Mouse (Mus musculus) kidney, postnatal 0 days (tissue): Measurements from ENCODE around the gene Glg1. TPM values are rescaled to one million over a fixed set of nuclear protein-coding genes. Genes with fewer than 3 reads are reported as not detected.
A peak's percentile ranks its signal among the peaks of the same experiment; 100 is the strongest.
"Not testable (repeated sequence)": the region's sequence is repeated elsewhere in the genome, so short reads cannot be mapped to it uniquely, and the experiment has no call there.

Source experiments
- ATAC-seq: fragments of 200-750 bp; cut with Nextera tagmentation; replicated peaks from 2 replicates; pipeline ENCODE4 v1.8.0; 2017; ENCODE audit warnings: low read depth, moderate number of reproducible peaks, moderate TSS enrichment, moderate library complexity; ENCODE audit not compliant: low FRiP score
- DNase-seq: peaks from one replicate; pipeline ENCODE4 v3.0.0-alpha.2; 2016; ENCODE audit warnings: low spot score
- H3K27ac ChIP-seq: fragments of 300-500 bp; sonication (generic); 2 replicates; pipeline ENCODE4 v1.5.1; 2014; ENCODE audit warnings: mild to moderate bottlenecking
- H3K27me3 ChIP-seq: fragments of 300-500 bp; sonication (generic); 2 replicates; pipeline ENCODE4 v1.6.1; 2014; ENCODE audit warnings: low read length, mixed read lengths; ENCODE audit not compliant: insufficient read depth
- H3K36me3 ChIP-seq: fragments of 300-500 bp; sonication (generic); 2 replicates; pipeline ENCODE4 v1.6.1; 2014; ENCODE audit warnings: low read length, mixed read lengths; ENCODE audit not compliant: insufficient read depth
- H3K4me1 ChIP-seq: fragments of 300-500 bp; sonication (generic); replicated peaks from 2 replicates; pipeline ENCODE4 v1.6.1; 2014; ENCODE audit warnings: antibody characterized with exemption, low read length, mixed read lengths; ENCODE audit not compliant: insufficient read depth
- H3K4me2 ChIP-seq: fragments of 300-500 bp; sonication (generic); 2 replicates; pipeline ENCODE4 v1.6.1; 2014; ENCODE audit warnings: mild to moderate bottlenecking, low read length, moderate library complexity, mixed read lengths
- H3K4me3 ChIP-seq: fragments of 300-500 bp; sonication (generic); replicated peaks from 2 replicates; pipeline ENCODE4 v1.5.1; 2014; ENCODE audit warnings: low read depth, low read length
- H3K9ac ChIP-seq: fragments of 300-500 bp; sonication (generic); 2 replicates; pipeline ENCODE4 v1.6.1; 2014; ENCODE audit warnings: low read depth, low read length
- H3K9me3 ChIP-seq: fragments of 300-500 bp; sonication (generic); replicated peaks from 2 replicates; pipeline ENCODE4 v1.6.1; 2016; ENCODE audit warnings: low read length, inconsistent platforms, mixed read lengths
- CTCF ChIP-seq: IDR thresholded peaks from 2 replicates; pipeline ENCODE4 v1.5.1; 2016; ENCODE audit warnings: antibody characterized with exemption, low read depth, mild to moderate bottlenecking, moderate library complexity
- WGBS: fragments of 180-500 bp; shearing (Covaris S2); extraction: QIAGEN DNeasy Blood & Tissue Kit; methylation state at CpG from one replicate; pipeline ENCODE4 v1.1.7; 2014; 5-methylcytosine and 5-hydroxymethylcytosine counted together
- polyA plus RNA-seq: library from polyadenylated mRNA; unstranded; fragments of >200 nt; fragmentation: Nextera tagmentation; extraction: Ambion mirVana; gene quantifications from 2 replicates; pipeline ENCODE4 v1.2.1, GENCODE M21; 2015

The Glg1 gene
- 63.0 and 66.1 TPM in 2 replicates for polyA plus RNA-seq

GRCm38 (mm10) chr8:111258631-111259407, at the start of gene Glg1:
TSS of gene Glg1 (minus strand) at chr8:111259216.
- Histone ChIP-seq H3K4me2 (peak within 1 kb of the TSS; percentile 69), H3K4me1 (0 out of 2 replicates have a peak, but pooled peaks cover 3% of the 10 kb centered on the region), H3K36me3 (no peaks in the 10 kb centered on the region), H3K4me3 (peak within 1 kb of the TSS; percentile 91), H3K27me3 (no peaks in the 10 kb centered on the region), H3K9me3 (no peaks in the 10 kb centered on the region), H3K27ac (peak within 1 kb of the TSS; percentile 100), H3K9ac (peak within 1 kb of the TSS; percentile 94)
- ATAC-seq (peak; percentile 92), DNase-seq (peak; percentile 97)
- no peak for TF ChIP-seq CTCF
- WGBS: under 1% methylated on average over 74 of the region's 76 CpGs

GRCm38 (mm10) chr8:111305031-111305730, 46.2 kb upstream of the Glg1 start:
- Histone ChIP-seq H3K36me3 (no peaks in the 10 kb centered on the region), H3K4me2 (no peak overlapping the region), H3K4me1 (no peaks in the 10 kb centered on the region), H3K27ac (no peak overlapping the region), H3K27me3 (no peaks in the 10 kb centered on the region), H3K9ac (no peak overlapping the region), H3K9me3 (no peaks in the 10 kb centered on the region), H3K4me3 (no peak overlapping the region)
- DNase-seq (peak; percentile 29), ATAC-seq (no peak)
- no peak for TF ChIP-seq CTCF
- 27% methylated on average over 5 of the region's 5 CpGs for WGBS

- Histone ChIP-seq H3K9ac (no peak overlapping the region), H3K27me3 (no peaks in the 10 kb centered on the region), H3K27ac (no peak overlapping the region), H3K4me2 (no peak overlapping the region), H3K36me3 (no peaks in the 10 kb centered on the region), H3K4me1 (no peaks in the 10 kb centered on the region), H3K4me3 (no peak overlapping the region), H3K9me3 (no peaks in the 10 kb centered on the region)
- ATAC-seq (no peak), DNase-seq (no peak)
- no peak for TF ChIP-seq CTCF
- 93% methylated on average over 3 of the region's 3 CpGs for WGBS
Measured at GRCm38 (mm10) chr8:111304359-111304758, 45.3 kb upstream of the Glg1 start.

GRCm38 (mm10) chr8:111303076-111303803, 44.2 kb upstream of the Glg1 start:
- not testable (repeated sequence) for H3K4me1 ChIP-seq

GRCm38 (mm10) chr8:111300597-111301546, 41.9 kb upstream of the Glg1 start:
- DNase-seq (no peak), ATAC-seq (no peak)
- TF ChIP-seq CTCF: peak; percentile 33; the same call in 1 of the 2 replicates
- Histone ChIP-seq H3K9ac (no peak overlapping the region), H3K9me3 (no peaks in the 10 kb centered on the region), H3K4me1 (no peaks in the 10 kb centered on the region), H3K4me2 (peak overlapping the region; percentile 40; the same call in 1 of the 2 replicates), H3K27ac (no peak overlapping the region), H3K4me3 (peak overlapping the region; percentile 93; the same call in 1 of the 2 replicates), H3K27me3 (no peaks in the 10 kb centered on the region), H3K36me3 (0 out of 2 replicates have a peak, but pooled peaks cover 9% of the 10 kb centered on the region)
- 67% methylated on average over 11 of the region's 11 CpGs for WGBS

More at GRCm38 (mm10) chr8:111303076-111303803, 44.2 kb upstream of the Glg1 start:
- not testable (repeated sequence) for ATAC-seq, H3K36me3 ChIP-seq, H3K27me3 ChIP-seq, H3K9me3 ChIP-seq, DNase-seq, H3K4me3 ChIP-seq, H3K9ac ChIP-seq, H3K27ac ChIP-seq, H3K4me2 ChIP-seq
- 81% methylated on average over 5 of the region's 5 CpGs for WGBS
